Mouse (Mus musculus): Measurements from ENCODE around the gene Rsph1. TPM values are rescaled to one million over a fixed set of nuclear protein-coding genes. Genes with fewer than 3 reads are reported as not detected.

Gene Rsph1
- polyA plus RNA-seq (2017; shearing (Covaris generic)) = 1 to 10 TPM; 1.5 to 1.6 TPM

GRCm38 (mm10) chr17:31276922-31277918 is at the start of gene Rsph1:
Gene Rsph1, minus strand, starts transcription at chr17:31277383.

GRCm38 (mm10) chr17:31286492-31286891 is 9.3 kb upstream of the Rsph1 start, which contains the start of gene Slc37a1:
Gene Slc37a1, plus strand, starts transcription at chr17:31286792.

GRCm38 (mm10) chr17:31207771-31208334 is 69.3 kb downstream of the Rsph1 start, which contains the start of gene Ubash3a:
Gene Ubash3a, plus strand, starts transcription at chr17:31207873.

Other genes starting within 250 kb of the Rsph1 start
- gene Abcg1, start 219.7 kb downstream of the Rsph1 start, polyA plus RNA-seq (2017; shearing (Covaris generic)) = 10 to 100 TPM; 37.6 to 42.6 TPM
- gene Tff3, start 147.7 kb downstream of the Rsph1 start, polyA plus RNA-seq (2017; shearing (Covaris generic)) = not detected
- not detected for gene Tff2, start 133.1 kb downstream of the Rsph1 start, polyA plus RNA-seq (2017; shearing (Covaris generic))
- gene Tff1, start 112.1 kb downstream of the Rsph1 start, polyA plus RNA-seq (2017; shearing (Covaris generic)) = not detected
- gene Tmprss3, start 78.4 kb downstream of the Rsph1 start, polyA plus RNA-seq (2017; shearing (Covaris generic)) = 1 to 10 TPM; 1.8 to 2.9 TPM
- gene Ubash3a, start 69.5 kb downstream of the Rsph1 start, polyA plus RNA-seq (2017; shearing (Covaris generic)) = 100 to 1,000 TPM; 262 to 270 TPM
- 10 to 100 TPM; 42.3 to 67.1 TPM for gene Slc37a1, start 9.4 kb upstream of the Rsph1 start, polyA plus RNA-seq (2017; shearing (Covaris generic))
- under 1 TPM in 1 of 2 experiments, not detected in 1; 0.47 TPM for gene Pde9a, start 108.8 kb upstream of the Rsph1 start, polyA plus RNA-seq (2017; shearing (Covaris generic))
- gene Wdr4, start 242.6 kb upstream of the Rsph1 start, polyA plus RNA-seq (2017; shearing (Covaris generic)) = 10 to 100 TPM; 23.3 to 39.9 TPM
- 100 to 1,000 TPM; 185 to 189 TPM for gene Ndufv3, start 242.7 kb upstream of the Rsph1 start, polyA plus RNA-seq (2017; shearing (Covaris generic))